Mouse (Mus musculus) E14TG2a.4 (cell line): ENCODE data around the gene Wdr53.

ENCODE experiments used
- CTCF ChIP-seq: conservative IDR thresholded peaks from 2 replicates; pipeline ENCODE4 v1.5.1; 2014; ENCODE audit warnings: low read length
- NANOG ChIP-seq: IDR thresholded peaks from 2 replicates; pipeline ENCODE4 v1.6.1; 2014; ENCODE audit warnings: borderline replicate concordance, low read length, mixed read lengths
- POU5F1 ChIP-seq: IDR thresholded peaks from 2 replicates; pipeline ENCODE4 v1.6.1; 2014; ENCODE audit warnings: low read length, borderline replicate concordance

GRCm38 (mm10) chr16:32271291-32271690 is 24.3 kb downstream of the Wdr53 start, which contains the start of gene Smco1:
- TF ChIP-seq CTCF (no peak), NANOG (no peak), POU5F1 (no peak)
